Mouse (Mus musculus): ENCODE measurements around the gene Pisd. TPM values are rescaled to one million over a fixed set of nuclear protein-coding genes. Genes with fewer than 3 reads are reported as not detected.
"Not testable (repeated sequence)": the region's sequence is repeated elsewhere in the genome, so short reads cannot be mapped to it uniquely, and the experiment has no call there.

The Pisd gene
- polyA plus RNA-seq, 1 experiment: 39.9 TPM

DNA sequence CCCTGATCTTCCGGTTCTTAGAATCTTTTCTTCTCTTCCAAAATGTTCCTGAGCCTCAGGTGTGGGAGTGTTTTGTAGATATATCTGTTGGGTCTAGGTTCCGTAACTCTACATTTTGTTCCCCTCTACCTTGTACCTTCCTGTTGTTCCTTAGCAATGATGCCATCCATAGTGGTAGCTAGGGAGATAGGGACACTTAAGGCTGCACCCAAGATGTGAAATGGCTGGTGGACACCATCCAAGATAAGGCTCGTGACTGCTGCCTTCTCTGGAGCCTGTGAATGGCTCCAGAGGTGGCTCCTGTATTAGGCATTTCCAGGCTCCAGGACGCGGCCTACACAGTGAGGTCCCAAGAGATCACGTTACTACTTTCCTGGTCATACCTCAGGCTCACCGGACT lies 57.1 kb downstream of the Pisd start:
- Histone ChIP-seq H3K27ac (ENCODE audit: insufficient read depth, low read length) (no peak overlapping the region), H3K4me1 (ENCODE audit: control insufficient read depth, insufficient read depth, low read length) (peaks cover 3% of the 10 kb centered on the region; the same call in 1 of the 2 replicates), H3K4me3 (ENCODE audit: insufficient read depth, low read length) (no peak overlapping the region)
- TF ChIP-seq POLR2A (IDR thresholded peaks at IDR 0.05; ENCODE audit: low read depth, low read length) (no peak), CTCF (IDR thresholded peaks at IDR 0.05; ENCODE audit: borderline replicate concordance, insufficient read depth, low read length) (no peak)

DNA sequence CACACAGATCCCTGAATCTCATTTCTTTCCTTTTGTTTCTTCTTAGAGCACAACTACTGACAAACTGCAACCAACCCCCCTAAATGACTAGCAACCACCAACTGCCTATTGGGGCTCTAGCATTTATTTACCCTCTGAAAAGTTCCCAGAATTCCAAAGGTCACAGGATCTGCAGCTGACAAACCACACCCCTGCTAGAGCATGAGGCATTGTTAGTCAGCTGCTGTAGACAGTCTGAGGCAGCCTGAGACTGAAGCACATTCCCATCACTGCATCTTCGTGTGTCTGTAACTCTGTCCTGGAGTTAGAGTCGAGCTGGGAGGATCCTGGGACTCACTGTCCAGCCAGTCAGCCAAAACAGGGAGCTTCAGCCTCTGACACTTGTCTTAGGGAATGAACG lies 60.0 kb downstream of the Pisd start:
- not testable (repeated sequence) for H3K4me1 ChIP-seq (ENCODE audit: control insufficient read depth, insufficient read depth, low read length); H3K4me3 ChIP-seq (ENCODE audit: insufficient read depth, low read length)

DNA sequence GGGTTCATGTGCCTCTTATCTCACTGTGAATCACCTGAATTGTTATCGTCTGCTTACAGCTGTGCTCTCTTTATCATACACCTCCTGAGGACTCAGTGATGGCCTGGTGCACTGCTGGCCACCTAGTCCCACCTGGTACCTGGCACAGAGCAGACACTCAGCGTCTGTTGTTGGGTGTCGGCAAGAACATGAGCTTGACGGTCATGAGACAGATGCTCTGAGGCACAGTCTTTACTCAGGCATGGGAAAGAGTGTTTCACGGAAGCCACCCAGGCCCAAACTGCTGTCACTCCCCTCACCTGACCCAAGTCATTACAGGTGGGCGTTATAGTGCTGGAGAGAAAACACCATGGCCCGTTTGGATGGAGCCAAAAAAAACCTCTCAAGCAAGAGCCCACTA lies 61.5 kb downstream of the Pisd start:
- H3K4me3 ChIP-seq (ENCODE audit: insufficient read depth, low read length): no peak overlapping the region
- no peak for TF ChIP-seq POLR2A (IDR thresholded peaks at IDR 0.05; ENCODE audit: low read depth, low read length)
- no peak for TF ChIP-seq CTCF (IDR thresholded peaks at IDR 0.05; ENCODE audit: borderline replicate concordance, insufficient read depth, low read length)
- no peak overlapping the region for H3K27ac ChIP-seq (ENCODE audit: insufficient read depth, low read length)
- H3K4me1 ChIP-seq (ENCODE audit: control insufficient read depth, insufficient read depth, low read length): peaks cover 3% of the 10 kb centered on the region; the same call in 1 of the 2 replicates

More for the DNA sequence above, 60.0 kb downstream of the Pisd start:
- H3K27ac ChIP-seq (ENCODE audit: insufficient read depth, low read length): not testable (repeated sequence)

DNA sequence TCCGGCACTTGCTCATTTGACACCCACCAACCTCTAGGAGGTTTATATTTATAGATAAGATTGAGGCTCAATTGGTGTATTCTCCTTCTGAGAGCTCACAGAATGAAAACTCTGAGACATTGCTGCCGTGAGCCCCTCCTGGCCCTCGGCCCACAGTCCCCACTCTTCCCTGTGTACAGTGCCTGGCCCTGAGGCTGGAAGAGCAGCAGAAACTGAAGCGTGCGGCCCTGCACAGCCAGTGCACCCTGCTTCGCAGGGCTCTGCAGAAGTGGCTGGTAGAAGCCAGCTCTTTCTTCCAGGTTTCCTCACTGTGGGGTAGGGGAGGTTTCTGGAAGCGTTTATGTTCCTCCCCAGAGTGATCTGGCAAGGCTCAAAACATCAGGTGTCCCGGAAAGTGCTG lies 62.7 kb downstream of the Pisd start:
- not testable (repeated sequence) for H3K4me1 ChIP-seq (ENCODE audit: control insufficient read depth, insufficient read depth, low read length)

DNA sequence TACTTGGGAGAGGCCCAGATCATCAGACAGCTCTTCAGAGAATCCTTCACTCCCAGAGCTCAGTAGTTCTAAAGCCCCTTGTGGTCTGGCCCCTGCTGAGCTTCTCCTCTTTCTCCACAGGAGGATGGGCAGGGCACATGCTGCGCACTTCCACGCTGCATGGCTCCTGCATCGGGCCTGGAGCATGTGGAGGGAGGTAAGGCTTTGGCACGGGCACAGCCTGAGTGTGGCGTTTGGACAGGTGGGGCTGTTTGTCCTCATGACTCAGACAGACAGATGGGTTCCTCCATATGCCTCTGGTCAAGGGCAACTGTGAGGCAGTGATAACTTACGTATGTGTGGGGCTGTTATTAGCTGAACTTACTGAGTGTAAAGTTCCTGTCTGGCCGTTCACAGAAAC lies 63.2 kb downstream of the Pisd start:
- Histone ChIP-seq H3K4me1 (ENCODE audit: control insufficient read depth, insufficient read depth, low read length) (peaks cover 3% of the 10 kb centered on the region; the same call in 1 of the 2 replicates), H3K27ac (ENCODE audit: insufficient read depth, low read length) (no peak overlapping the region), H3K4me3 (ENCODE audit: insufficient read depth, low read length) (no peak overlapping the region)
- no peak for TF ChIP-seq POLR2A (IDR thresholded peaks at IDR 0.05; ENCODE audit: low read depth, low read length)
- TF ChIP-seq CTCF (IDR thresholded peaks at IDR 0.05; ENCODE audit: borderline replicate concordance, insufficient read depth, low read length): no peak

More for the DNA sequence above, 62.7 kb downstream of the Pisd start:
- H3K27ac ChIP-seq (ENCODE audit: insufficient read depth, low read length); H3K4me3 ChIP-seq (ENCODE audit: insufficient read depth, low read length): not testable (repeated sequence)

DNA sequence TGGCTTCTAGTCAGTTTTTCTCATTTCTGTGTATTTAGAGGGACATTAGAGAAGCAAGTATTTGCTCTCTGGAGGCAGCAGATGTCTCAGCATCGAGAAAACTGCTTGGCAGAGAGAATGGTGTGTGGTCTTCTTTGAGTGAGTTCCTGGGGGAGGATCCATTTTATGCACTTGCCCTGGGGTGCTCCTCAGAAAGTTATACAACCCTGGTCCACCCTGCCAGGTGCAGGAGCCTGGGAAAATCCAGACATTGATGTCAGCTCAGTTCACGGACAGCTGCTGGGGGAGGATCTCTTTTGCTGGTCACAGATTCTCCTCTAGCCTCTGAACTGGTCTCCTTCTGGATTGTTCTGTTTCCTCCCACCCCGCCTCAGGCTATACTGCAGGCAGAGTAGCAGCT lies 64.1 kb downstream of the Pisd start:
- H3K27ac ChIP-seq (ENCODE audit: insufficient read depth, low read length): no peak overlapping the region
- TF ChIP-seq POLR2A (IDR thresholded peaks at IDR 0.05; ENCODE audit: low read depth, low read length) (no peak), CTCF (IDR thresholded peaks at IDR 0.05; ENCODE audit: borderline replicate concordance, insufficient read depth, low read length) (no peak)
- no peak overlapping the region for H3K4me3 ChIP-seq (ENCODE audit: insufficient read depth, low read length)
- peaks cover 3% of the 10 kb centered on the region; the same call in 1 of the 2 replicates for H3K4me1 ChIP-seq (ENCODE audit: control insufficient read depth, insufficient read depth, low read length)

DNA sequence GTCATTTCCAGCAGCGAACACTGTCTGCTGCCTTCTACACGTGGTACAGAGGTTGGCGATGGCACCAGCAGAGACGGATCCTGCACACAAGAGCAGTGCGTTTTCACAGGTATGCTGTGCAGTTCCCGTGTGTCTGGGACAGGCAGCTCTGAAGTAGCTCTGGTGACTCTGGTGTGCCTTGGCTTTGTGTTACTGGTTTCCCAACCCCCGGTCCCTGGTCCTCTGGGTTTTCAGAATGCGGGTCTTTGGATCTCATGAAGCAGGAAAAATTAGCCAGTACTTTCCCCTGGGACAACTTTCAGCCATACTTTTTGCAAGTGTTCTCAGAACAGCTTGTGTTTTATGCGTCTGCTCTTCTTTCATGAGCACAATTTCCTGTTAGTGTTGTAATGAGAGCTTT lies 65.0 kb downstream of the Pisd start:
- TF ChIP-seq CTCF (IDR thresholded peaks at IDR 0.05; ENCODE audit: borderline replicate concordance, insufficient read depth, low read length): no peak
- TF ChIP-seq POLR2A (IDR thresholded peaks at IDR 0.05; ENCODE audit: low read depth, low read length): no peak
- no peak overlapping the region for H3K4me3 ChIP-seq (ENCODE audit: insufficient read depth, low read length)
- H3K4me1 ChIP-seq (ENCODE audit: control insufficient read depth, insufficient read depth, low read length): peaks cover under 1% of the 10 kb centered on the region; the same call in 1 of the 2 replicates
- no peak overlapping the region for H3K27ac ChIP-seq (ENCODE audit: insufficient read depth, low read length)

DNA sequence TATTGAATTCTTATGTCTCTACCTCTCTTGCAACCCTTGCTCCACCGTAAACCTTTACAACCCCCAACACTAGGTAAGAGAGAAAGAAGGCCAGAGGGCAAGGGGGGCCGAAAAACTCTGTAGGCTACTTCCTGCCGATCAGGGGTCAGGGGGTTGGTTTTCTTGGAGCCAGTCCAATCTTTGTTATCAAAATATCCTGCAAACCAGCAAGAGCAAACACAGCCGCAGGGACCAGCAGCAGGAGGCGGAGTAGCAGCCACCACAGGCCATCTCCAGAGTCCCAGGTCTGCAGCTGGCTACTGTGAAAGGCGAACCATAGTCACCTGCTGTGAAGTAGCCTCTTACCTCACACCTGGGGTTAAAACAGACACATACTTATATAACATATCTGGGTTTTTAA lies 66.5 kb downstream of the Pisd start:
- Histone ChIP-seq H3K4me1 (ENCODE audit: control insufficient read depth, insufficient read depth, low read length) (no peaks in the 10 kb centered on the region), H3K27ac (ENCODE audit: insufficient read depth, low read length) (no peak overlapping the region), H3K4me3 (ENCODE audit: insufficient read depth, low read length) (no peak overlapping the region)
- TF ChIP-seq POLR2A (IDR thresholded peaks at IDR 0.05; ENCODE audit: low read depth, low read length) (no peak), CTCF (IDR thresholded peaks at IDR 0.05; ENCODE audit: borderline replicate concordance, insufficient read depth, low read length) (no peak)

DNA sequence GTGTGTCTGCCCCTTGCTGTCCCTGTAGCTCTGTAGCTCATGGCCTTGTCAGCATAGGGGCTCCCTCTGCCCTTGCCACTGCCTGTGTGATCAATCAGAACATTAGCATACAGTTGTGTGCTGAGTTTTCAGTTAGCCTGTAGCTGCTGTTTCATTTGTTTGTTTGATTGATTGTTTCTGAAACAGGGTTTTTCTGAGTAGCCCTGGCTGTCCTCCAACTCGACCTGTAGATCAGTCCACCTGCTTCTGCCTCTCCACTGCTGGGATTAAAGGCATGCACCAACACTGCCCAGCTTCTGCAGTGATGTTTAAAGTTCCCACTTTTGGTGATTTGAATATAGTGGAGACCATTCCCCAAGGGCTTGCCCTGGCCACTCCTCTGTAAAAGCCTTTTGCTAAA lies 67.7 kb downstream of the Pisd start:
- Histone ChIP-seq H3K27ac (ENCODE audit: insufficient read depth, low read length) (no peak overlapping the region), H3K4me3 (ENCODE audit: insufficient read depth, low read length) (no peak overlapping the region), H3K4me1 (ENCODE audit: control insufficient read depth, insufficient read depth, low read length) (no peaks in the 10 kb centered on the region)
- no peak for TF ChIP-seq CTCF (IDR thresholded peaks at IDR 0.05; ENCODE audit: borderline replicate concordance, insufficient read depth, low read length)
- TF ChIP-seq POLR2A (IDR thresholded peaks at IDR 0.05; ENCODE audit: low read depth, low read length): no peak

DNA sequence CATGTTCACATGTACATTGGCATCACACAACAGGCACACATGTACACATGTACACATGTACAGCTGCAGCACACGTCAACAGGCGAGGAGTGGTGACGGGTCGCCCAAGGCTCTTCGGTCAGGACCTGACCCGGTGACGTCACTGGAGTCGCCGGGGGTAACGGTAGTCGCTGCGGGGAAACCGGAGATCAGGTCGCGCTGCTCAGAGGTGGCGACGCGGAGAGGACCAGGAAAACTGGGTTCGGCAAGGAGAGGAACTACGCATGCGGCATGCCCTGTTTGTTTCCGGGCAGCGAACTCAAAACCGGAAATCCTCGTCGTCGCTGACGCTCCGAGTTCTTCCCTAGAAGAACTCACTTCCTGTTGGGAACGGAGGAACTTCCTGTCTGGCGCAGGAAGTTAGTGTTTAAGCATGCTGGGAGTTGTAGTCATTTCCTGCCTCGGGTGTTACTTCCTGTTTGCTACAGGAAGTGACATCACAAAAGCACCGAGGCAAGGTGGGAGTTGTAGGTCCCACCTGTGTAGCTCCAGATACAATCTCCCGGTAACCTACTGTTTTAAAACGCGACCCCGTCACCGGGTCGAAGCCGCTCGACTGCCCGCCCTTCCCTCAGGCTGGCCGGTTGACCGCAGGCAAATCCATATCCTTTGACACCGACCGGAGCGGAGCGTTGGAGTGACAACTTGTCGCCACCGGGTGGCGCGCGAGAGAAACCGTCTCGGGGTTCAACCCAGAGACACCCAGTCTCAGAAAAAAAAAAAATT lies 71.6 kb downstream of the Pisd start:
- H3K27ac ChIP-seq (ENCODE audit: insufficient read depth, low read length): peak overlapping the region; percentile 35
- TF ChIP-seq CTCF (IDR thresholded peaks at IDR 0.05; ENCODE audit: borderline replicate concordance, insufficient read depth, low read length) (peak; percentile 59; the same call in 1 of the 2 replicates), POLR2A (IDR thresholded peaks at IDR 0.05; ENCODE audit: low read depth, low read length) (peak; percentile 87)
- peak overlapping the region; percentile 61 for H3K4me3 ChIP-seq (ENCODE audit: insufficient read depth, low read length)
- H3K4me1 ChIP-seq (ENCODE audit: control insufficient read depth, insufficient read depth, low read length): no peaks in the 10 kb centered on the region
